Comparison of ENCODE assay signal across 9 mouse cellular contexts in genomic region chr6:15789523-15790500, GRCm38 (mm10).
DNase-seq lines count a peak whose midpoint lies in the region; ATAC-seq and TF ChIP-seq lines count a peak whose summit lies in the region.
"Had no signal": no experiment of that assay in that cellular context is flagged by ENCODE, and none has a peak within 500 bp of the region (broad histone marks: within the 10 kb centered on the region; RNA-seq: fewer than 3 reads in every experiment).

No protein-coding gene starts in this region.

- no peak for TF ChIP-seq POLR2A in olfactory bulb, adult 2 months (IDR thresholded peaks at IDR 0.05; ENCODE audit: insufficient read depth, low read depth, low read length)

- peak; percentile 92 for DNase-seq in CD4-positive, CD25-positive, alpha-beta regulatory T cell, adult 2 months (ENCODE audit: low read depth, low spot score)
- DNase-seq in brain, adult 2 months (ENCODE audit: low read depth, low spot score): peak; percentile 81
- DNase-seq in forebrain, embryonic 14.5 days (ENCODE audit: low spot score): peak; percentile 60
- DNase-seq in heart, postnatal 25 days (ENCODE audit: low spot score): peak; percentile 64
- DNase-seq in large intestine, adult 2 months (ENCODE audit: low read depth, low spot score): peak; percentile 13
- peak; percentile 82 for DNase-seq in lung, embryonic 14.5 days
- peak; percentile 75 for DNase-seq in thymus, postnatal 0 days (ENCODE audit: low spot score)

- peak overlapping the region; percentile 27; the same call in 1 of the 2 replicates for H3K27ac ChIP-seq in forebrain, embryonic 14.5 days (ENCODE audit: low read depth, low read length)
- H3K27ac ChIP-seq in lung, embryonic 14.5 days (ENCODE audit: low read depth): peak overlapping the region; percentile 54; the same call in 1 of the 2 replicates
- H3K27ac ChIP-seq in olfactory bulb, adult 2 months (ENCODE audit: insufficient read depth, low read depth, low read length): peak overlapping the region; percentile 68; the same call in 1 of the 2 replicates
- H3K27ac ChIP-seq: embryonic facial prominence, embryonic 15.5 days had no signal

- peak; percentile 83 for TF ChIP-seq CTCF in lung, embryonic 14.5 days (IDR thresholded peaks at IDR 0.05; ENCODE audit: low read depth)
- TF ChIP-seq CTCF in olfactory bulb, adult 2 months (IDR thresholded peaks at IDR 0.05; ENCODE audit: insufficient read depth, low read depth, low read length): peak; percentile 63; the same call in 1 of the 2 replicates

- intact Hi-C loops in heart, postnatal 25 days (cut with DNase I): loop anchor here (5.0 kb wide), 2 partner anchors 68 to 118 kb away; partner anchors contain the start of gene Mdfic

- H3K4me3 ChIP-seq in forebrain, embryonic 14.5 days (ENCODE audit: low read depth, low read length): no peak overlapping the region
- no peak overlapping the region for H3K4me3 ChIP-seq in lung, embryonic 14.5 days (ENCODE audit: low read depth, low read length)
- H3K4me3 ChIP-seq in olfactory bulb, adult 2 months (ENCODE audit: insufficient read depth, low read depth, low read length): no peak overlapping the region
- H3K4me3 ChIP-seq: embryonic facial prominence, embryonic 15.5 days had no signal

- H3K4me1 ChIP-seq in forebrain, embryonic 14.5 days (ENCODE audit: control insufficient read depth, insufficient read depth, low read length): peaks cover 9% of the 10 kb centered on the region
- 0 out of 2 replicates have a peak, but pooled peaks cover 12% of the 10 kb centered on the region for H3K4me1 ChIP-seq in lung, embryonic 14.5 days (ENCODE audit: insufficient read depth)
- peaks cover 10% of the 10 kb centered on the region for H3K4me1 ChIP-seq in olfactory bulb, adult 2 months (ENCODE audit: control insufficient read depth, insufficient read depth, low read length)

- peak; percentile 80 for ATAC-seq in forebrain, embryonic 14.5 days
- ATAC-seq in lung, embryonic 14.5 days (ENCODE audit: insufficient read depth): peak; percentile 81

- 15% methylated on average over 16 of the region's 16 CpGs for WGBS in forebrain, embryonic 14.5 days
- 54% methylated on average over 16 of the region's 16 CpGs for WGBS in large intestine, adult 2 months
- WGBS in lung, embryonic 14.5 days: 26% methylated on average over 16 of the region's 16 CpGs
- 27% methylated on average over 16 of the region's 16 CpGs for WGBS in olfactory bulb, adult 2 months

- H3K27me3 ChIP-seq in forebrain, embryonic 14.5 days (replicated peaks; ENCODE audit: control insufficient read depth, insufficient read depth, low read length): no peaks in the 10 kb centered on the region
- no peaks in the 10 kb centered on the region for H3K27me3 ChIP-seq in lung, embryonic 14.5 days (ENCODE audit: insufficient read depth, low read length)
- H3K27me3 ChIP-seq: embryonic facial prominence, embryonic 15.5 days had no signal

- no peaks in the 10 kb centered on the region for H3K36me3 ChIP-seq in forebrain, embryonic 14.5 days (ENCODE audit: control insufficient read depth, insufficient read depth, low read length)
- H3K36me3 ChIP-seq in lung, embryonic 14.5 days (ENCODE audit: insufficient read depth): no peaks in the 10 kb centered on the region
- H3K36me3 ChIP-seq: embryonic facial prominence, embryonic 15.5 days had no signal

- no peaks in the 10 kb centered on the region for H3K9me3 ChIP-seq in forebrain, embryonic 14.5 days (replicated peaks; ENCODE audit: control insufficient read depth, low read length)
- no peaks in the 10 kb centered on the region for H3K9me3 ChIP-seq in lung, embryonic 14.5 days (ENCODE audit: low read depth, low read length)
- H3K9me3 ChIP-seq: embryonic facial prominence, embryonic 15.5 days had no signal

- peak overlapping the region; percentile 20; the same call in 1 of the 2 replicates for H3K4me2 ChIP-seq in forebrain, embryonic 14.5 days (ENCODE audit: low read length)
- H3K4me2 ChIP-seq in lung, embryonic 14.5 days: peak overlapping the region; percentile 23; the same call in 1 of the 2 replicates
- H3K4me2 ChIP-seq: embryonic facial prominence, embryonic 15.5 days had no signal

- H3K9ac ChIP-seq in forebrain, embryonic 14.5 days (ENCODE audit: low read length): no peak overlapping the region
- H3K9ac ChIP-seq in lung, embryonic 14.5 days: no peak overlapping the region
- H3K9ac ChIP-seq: embryonic facial prominence, embryonic 15.5 days had no signal

Comparison
In these comparisons a context has a peak if more than half of its experiments do, and no peak if none do; other contexts are left out.
1. DNase-seq: peak in every context shown above with its lines; median percentile 92 in CD4-positive, CD25-positive, alpha-beta regulatory T cell, adult 2 months; 82 in lung, embryonic 14.5 days; 81 in brain, adult 2 months; 75 in thymus, postnatal 0 days; 64 in heart, postnatal 25 days; 60 in forebrain, embryonic 14.5 days; 13 in large intestine, adult 2 months.